Mouse (Mus musculus) gonadal fat pad, adult 2 months (tissue): ENCODE measurements around the gene Pced1b. TPM values are rescaled to one million over a fixed set of nuclear protein-coding genes. Genes with fewer than 3 reads are reported as not detected.

Source experiments
- polyA plus RNA-seq: library from polyadenylated mRNA; depleted of rRNA; stranded (reverse); fragments of >200 nt; gene quantifications from 2 replicates; pipeline ENCODE4 v1.2.3, GENCODE M21; 2012; rRNA removed

The Pced1b gene
- polyA plus RNA-seq, 1 experiment = 28.5 TPM

Other genes with a start within 250 kb of the Pced1b start
- 21.3 and 45.4 TPM in 2 replicates for gene Slc38a4, start 191.2 kb upstream of the Pced1b start, polyA plus RNA-seq
- gene Amigo2, start 180 bp downstream of the Pced1b start, polyA plus RNA-seq = 3.9 and 6.0 TPM in 2 replicates